Mouse (Mus musculus) heart, postnatal 0 days (tissue): ENCODE data around the gene Apbb1. TPM values are rescaled to one million over a fixed set of nuclear protein-coding genes. Genes with fewer than 3 reads are reported as not detected.

ENCODE experiments used
- ATAC-seq: fragments of 200-750 bp; cut with Nextera tagmentation; 2 replicates; pipeline ENCODE4 v1.8.0; 2017; ENCODE audit warnings: low read depth, moderate number of reproducible peaks, moderate library complexity; ENCODE audit not compliant: insufficient read depth
- DNase-seq: peaks from one replicate; pipeline ENCODE4 v3.0.0-alpha.2; 2016; ENCODE audit warnings: low spot score
- H3K27ac ChIP-seq: fragments of 300-500 bp; sonication (generic); 2 replicates; pipeline ENCODE4 v1.5.1; 2014; ENCODE audit warnings: low read depth, mild to moderate bottlenecking
- H3K27me3 ChIP-seq: fragments of 300-500 bp; sonication (generic); 2 replicates; pipeline ENCODE4 v1.6.1; 2014; ENCODE audit warnings: low read length, mixed read lengths; ENCODE audit not compliant: control insufficient read depth, insufficient read depth
- H3K36me3 ChIP-seq: fragments of 300-500 bp; sonication (generic); replicated peaks from 2 replicates; pipeline ENCODE4 v1.6.1; 2014; ENCODE audit warnings: low read length, mixed read lengths; ENCODE audit not compliant: control insufficient read depth, insufficient read depth
- H3K4me1 ChIP-seq: fragments of 300-500 bp; sonication (generic); 2 replicates; pipeline ENCODE4 v1.6.1; 2014; ENCODE audit warnings: antibody characterized with exemption; ENCODE audit not compliant: control insufficient read depth, insufficient read depth
- H3K4me2 ChIP-seq: fragments of 300-500 bp; sonication (generic); 2 replicates; pipeline ENCODE4 v1.6.1; 2014; ENCODE audit warnings: low read depth, mild to moderate bottlenecking, low read length, moderate library complexity
- H3K4me3 ChIP-seq: fragments of 300-500 bp; sonication (generic); 2 replicates; pipeline ENCODE4 v1.5.1; 2014; ENCODE audit warnings: low read depth, low read length
- H3K9ac ChIP-seq: fragments of 300-500 bp; sonication (generic); replicated peaks from 2 replicates; pipeline ENCODE4 v1.6.1; 2014; ENCODE audit warnings: low read depth, low read length, mixed read lengths
- H3K9me3 ChIP-seq: fragments of 300-500 bp; sonication (generic); replicated peaks from 2 replicates; pipeline ENCODE4 v1.6.1; 2016; ENCODE audit warnings: low read length; ENCODE audit not compliant: control insufficient read depth
- CTCF ChIP-seq: IDR thresholded peaks from 2 replicates; pipeline ENCODE4 v1.5.1; 2016; ENCODE audit warnings: antibody characterized with exemption, control low read depth, low read depth
- EP300 ChIP-seq: IDR thresholded peaks from 2 replicates; pipeline ENCODE4 v1.6.1; 2016; ENCODE audit warnings: antibody characterized with exemption, low read depth
- WGBS: fragments of 180-500 bp; shearing (Covaris S2); extraction: QIAGEN DNeasy Blood & Tissue Kit; methylation state at CpG from one replicate; pipeline ENCODE4 v1.1.7; 2014; 5-methylcytosine and 5-hydroxymethylcytosine counted together
- polyA plus RNA-seq: library from polyadenylated mRNA; unstranded; fragments of >200 nt; fragmentation: Nextera tagmentation; extraction: Ambion mirVana; gene quantifications from 2 replicates; pipeline ENCODE4 v1.2.1, GENCODE M21; 2015
- total RNA-seq: library from RNA; depleted of rRNA; stranded (reverse); fragments of >200 nt; gene quantifications from 2 replicates; pipeline ENCODE4 v1.2.3, GENCODE M21; 2014; ENCODE audit warnings: low replicate concordance

Apbb1 gene
- total and polyA plus RNA-seq, 2 experiments from 2014 or later: 67.3 to 170 TPM

DNA sequence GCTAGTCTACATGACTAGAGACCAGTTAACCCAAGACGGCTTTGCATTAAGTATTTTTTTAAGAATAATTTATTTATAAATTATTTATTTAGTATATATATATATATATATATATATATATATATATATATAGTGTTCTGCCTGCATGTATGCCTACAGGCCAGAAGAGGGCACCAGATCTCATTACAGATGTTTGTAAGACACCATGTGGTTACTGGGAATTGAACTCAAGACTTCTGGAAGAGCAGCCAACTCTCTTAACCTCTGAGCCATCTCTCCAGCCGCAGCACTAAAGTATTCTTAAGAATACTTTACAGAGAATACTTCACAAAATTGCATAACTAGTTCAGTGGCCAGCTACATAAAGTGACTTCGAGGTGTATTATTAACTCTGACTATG, 47.3 kb downstream of the Apbb1 start:
- no peak for DNase-seq
- WGBS: 68% methylated on average over 3 of the region's 3 CpGs

DNA sequence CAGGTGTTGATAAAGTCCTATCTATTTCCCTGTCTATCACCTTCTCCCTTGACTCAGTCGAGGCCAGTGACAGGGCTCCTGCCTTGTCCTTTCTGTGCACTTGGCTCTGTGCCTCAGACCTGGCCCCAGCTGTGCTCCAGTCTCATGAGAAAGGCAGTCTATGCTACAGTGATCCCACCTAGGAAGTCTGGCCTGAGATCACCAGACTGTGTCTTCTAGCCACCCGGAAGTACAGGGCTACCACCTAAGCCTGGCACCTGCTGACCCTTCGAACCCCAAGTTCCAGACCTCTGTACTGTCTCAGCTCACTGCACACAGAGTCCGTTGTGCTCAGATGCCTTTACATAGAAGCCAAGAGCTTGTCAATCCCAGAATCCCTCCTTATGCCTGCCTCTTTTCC, 53.4 kb downstream of the Apbb1 start:
- no peak overlapping the region for H3K9ac ChIP-seq
- ATAC-seq (no peak), DNase-seq (no peak)
- H3K27ac ChIP-seq: no peak overlapping the region
- no peak overlapping the region for H3K4me2 ChIP-seq
- no peak for TF ChIP-seq CTCF
- no peak for TF ChIP-seq EP300
- H3K4me3 ChIP-seq: no peak overlapping the region
- H3K4me1 ChIP-seq: no peaks in the 10 kb centered on the region
- WGBS: 61% methylated on average over 4 of the region's 4 CpGs
- H3K27me3 ChIP-seq: no peaks in the 10 kb centered on the region
- H3K9me3 ChIP-seq: no peaks in the 10 kb centered on the region
- H3K36me3 ChIP-seq: no peaks in the 10 kb centered on the region

More for the DNA sequence above, 47.3 kb downstream of the Apbb1 start:
- no peaks in the 10 kb centered on the region for H3K4me1 ChIP-seq
- no peaks in the 10 kb centered on the region for H3K27me3 ChIP-seq
- no peak overlapping the region for H3K4me3 ChIP-seq
- no peak overlapping the region for H3K27ac ChIP-seq
- no peaks in the 10 kb centered on the region for H3K9me3 ChIP-seq
- no peak overlapping the region for H3K9ac ChIP-seq
- H3K4me2 ChIP-seq: no peak overlapping the region
- TF ChIP-seq CTCF: peak; percentile 30
- no peak for TF ChIP-seq EP300
- H3K36me3 ChIP-seq: no peaks in the 10 kb centered on the region
- no peak for ATAC-seq

DNA sequence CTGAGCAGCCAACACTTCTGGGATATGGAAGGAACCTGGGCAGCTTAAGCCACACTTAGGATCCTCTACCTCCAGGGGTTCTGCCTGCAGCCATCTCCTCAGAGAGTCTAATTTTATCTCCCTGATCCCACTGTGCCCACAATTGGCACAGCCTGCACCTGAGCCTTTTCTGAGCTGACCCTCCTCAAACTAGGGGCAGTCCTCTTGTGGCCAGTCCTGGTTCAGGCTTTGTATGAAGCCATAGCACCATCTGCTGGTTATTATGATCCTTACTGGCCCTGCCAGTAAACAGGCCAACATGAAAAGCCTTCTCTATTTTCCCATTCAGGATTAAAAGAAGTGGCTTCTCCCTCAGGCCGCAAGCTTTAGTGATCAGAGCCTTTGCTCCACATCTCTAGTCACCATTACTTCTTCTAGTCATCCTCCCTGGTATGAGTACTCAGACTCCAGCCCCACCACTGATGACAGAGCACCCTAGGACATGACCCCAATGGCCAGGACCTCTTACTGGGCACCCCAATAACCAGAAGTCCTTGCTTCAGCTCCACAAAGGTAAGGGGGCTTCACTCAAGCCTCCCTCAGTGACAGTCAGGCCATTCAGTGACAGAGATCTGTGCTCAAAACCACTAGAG, 54.0 kb downstream of the Apbb1 start:
- Histone ChIP-seq H3K27me3 (no peaks in the 10 kb centered on the region), H3K4me1 (no peaks in the 10 kb centered on the region), H3K4me2 (no peak overlapping the region), H3K4me3 (no peak overlapping the region), H3K9me3 (no peaks in the 10 kb centered on the region), H3K36me3 (no peaks in the 10 kb centered on the region), H3K27ac (no peak overlapping the region), H3K9ac (no peak overlapping the region)
- ATAC-seq (peak; percentile 74; the same call in 1 of the 2 replicates), DNase-seq (peak; percentile 52)
- 56% methylated on average over 1 of the region's 1 CpGs for WGBS
- TF ChIP-seq EP300 (no peak), CTCF (peak; percentile 81)

DNA sequence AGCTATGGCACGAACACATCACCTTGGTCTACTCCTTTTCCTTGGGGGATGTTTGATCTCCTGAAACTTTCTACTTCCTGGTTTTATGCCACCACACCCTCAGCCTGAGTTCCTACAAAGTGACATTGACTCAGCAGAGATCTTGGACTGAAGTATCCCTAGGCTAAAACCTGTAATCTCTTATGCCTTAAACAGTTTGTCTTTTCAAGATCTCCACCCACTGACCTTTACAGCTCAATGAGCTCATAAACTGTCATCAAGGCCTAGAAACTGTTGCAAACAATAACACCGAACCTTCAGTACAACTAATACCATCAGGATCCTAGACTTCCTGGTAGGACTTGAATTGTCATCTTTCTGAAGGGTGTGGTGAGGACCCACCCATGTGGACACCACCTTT, 57.2 kb downstream of the Apbb1 start:
- 85% methylated on average over 2 of the region's 2 CpGs for WGBS
- H3K4me2 ChIP-seq: no peak overlapping the region
- TF ChIP-seq CTCF (no peak), EP300 (no peak)

DNA sequence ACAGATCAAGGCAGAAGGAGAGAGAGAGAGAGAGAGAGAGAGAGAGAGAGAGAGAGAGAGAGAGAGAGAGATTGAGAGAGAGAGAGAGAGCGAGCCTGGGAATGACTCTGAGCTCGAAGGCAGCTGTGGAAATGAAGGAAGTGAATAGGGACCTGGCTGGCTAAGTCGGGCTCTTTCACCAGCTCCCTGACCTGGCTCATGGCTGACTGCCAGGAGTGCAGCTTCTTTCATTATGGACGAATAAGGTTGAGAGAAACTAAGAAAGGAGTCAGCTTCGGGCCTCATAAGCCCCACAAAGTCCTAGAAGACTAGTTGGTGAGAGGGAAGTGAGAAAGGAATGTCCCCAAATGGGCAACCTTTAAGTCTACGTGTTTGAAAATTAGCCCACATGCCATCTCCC, 61.3 kb downstream of the Apbb1 start:
- Histone ChIP-seq H3K27me3 (no peaks in the 10 kb centered on the region), H3K4me1 (no peaks in the 10 kb centered on the region), H3K9ac (no peak overlapping the region), H3K4me3 (no peak overlapping the region), H3K36me3 (no peaks in the 10 kb centered on the region), H3K9me3 (no peaks in the 10 kb centered on the region), H3K4me2 (no peak overlapping the region), H3K27ac (no peak overlapping the region)
- ATAC-seq: no peak
- TF ChIP-seq CTCF (no peak), EP300 (no peak)
- DNase-seq: no peak
- 22% methylated on average over 6 of the region's 6 CpGs for WGBS

More for the DNA sequence above, 57.2 kb downstream of the Apbb1 start:
- DNase-seq (no peak), ATAC-seq (no peak)
- Histone ChIP-seq H3K9me3 (no peaks in the 10 kb centered on the region), H3K27me3 (no peaks in the 10 kb centered on the region), H3K36me3 (no peaks in the 10 kb centered on the region), H3K9ac (no peak overlapping the region), H3K4me3 (no peak overlapping the region), H3K27ac (no peak overlapping the region), H3K4me1 (no peaks in the 10 kb centered on the region)

DNA sequence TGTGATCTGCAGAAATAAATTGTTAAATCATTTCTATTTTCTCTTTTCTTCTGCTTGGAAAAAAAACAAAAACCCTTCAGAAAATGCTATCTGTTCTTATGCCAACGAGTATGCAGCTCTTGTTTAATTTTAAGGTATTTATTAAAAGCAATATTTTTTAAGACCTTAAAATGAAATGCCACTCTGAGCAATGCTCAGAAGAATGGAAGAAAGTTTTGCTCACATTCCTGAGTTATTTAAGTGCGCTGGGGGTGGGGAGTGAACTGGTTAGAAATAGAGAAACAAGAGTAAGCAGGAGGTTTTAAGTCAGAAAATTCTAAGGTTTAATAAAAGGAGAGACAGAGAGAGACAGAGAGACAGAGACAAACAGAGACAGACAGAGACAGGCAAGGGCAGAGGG, 61.7 kb downstream of the Apbb1 start:
- no peak overlapping the region for H3K9ac ChIP-seq
- H3K36me3 ChIP-seq: no peaks in the 10 kb centered on the region
- no peak for ATAC-seq
- H3K4me3 ChIP-seq: no peak overlapping the region
- no peaks in the 10 kb centered on the region for H3K27me3 ChIP-seq
- no peak overlapping the region for H3K4me2 ChIP-seq
- WGBS: 75% methylated on average over 2 of the region's 2 CpGs
- H3K27ac ChIP-seq: no peak overlapping the region
- H3K9me3 ChIP-seq: no peaks in the 10 kb centered on the region
- no peak for DNase-seq
- H3K4me1 ChIP-seq: no peaks in the 10 kb centered on the region
- TF ChIP-seq CTCF: no peak
- TF ChIP-seq EP300: no peak
